Mouse (Mus musculus) intestine, embryonic 16.5 days (tissue): Measurements from ENCODE around the gene Tbl2. TPM values are rescaled to one million over a fixed set of nuclear protein-coding genes. Genes with fewer than 3 reads are reported as not detected.

Experiments used
- ATAC-seq: fragments of 200-750 bp; cut with Nextera tagmentation; 2 replicates; pipeline ENCODE4 v1.8.0; 2017; ENCODE audit warnings: moderate TSS enrichment, moderate library complexity
- H3K27ac ChIP-seq: fragments of 300-500 bp; sonication (generic); 2 replicates; pipeline ENCODE4 v1.5.1; 2014; ENCODE audit warnings: mild to moderate bottlenecking, low read length
- H3K27me3 ChIP-seq: fragments of 300-500 bp; sonication (generic); replicated peaks from 2 replicates; pipeline ENCODE4 v1.6.1; 2014; ENCODE audit warnings: low read length, control low read depth, mixed read lengths; ENCODE audit not compliant: control insufficient read depth, insufficient read depth
- H3K36me3 ChIP-seq: fragments of 300-500 bp; sonication (generic); 2 replicates; pipeline ENCODE4 v1.6.1; 2014; ENCODE audit warnings: low read length, control low read depth; ENCODE audit not compliant: control insufficient read depth, insufficient read depth
- H3K4me1 ChIP-seq: fragments of 300-500 bp; sonication (generic); 2 replicates; pipeline ENCODE4 v1.6.1; 2014; ENCODE audit warnings: low read length, control low read depth, mixed read lengths; ENCODE audit not compliant: control insufficient read depth, insufficient read depth
- H3K4me2 ChIP-seq: fragments of 300-500 bp; sonication (generic); 2 replicates; pipeline ENCODE4 v1.6.1; 2014; ENCODE audit warnings: low read depth, low read length, control low read depth
- H3K4me3 ChIP-seq: fragments of 300-500 bp; sonication (generic); 2 replicates; pipeline ENCODE4 v1.5.1; 2014; ENCODE audit warnings: mild to moderate bottlenecking, low read length
- H3K9ac ChIP-seq: fragments of 300-500 bp; sonication (generic); 2 replicates; pipeline ENCODE4 v1.6.1; 2014; ENCODE audit warnings: low read depth, low read length
- H3K9me3 ChIP-seq: fragments of 300-500 bp; sonication (generic); 2 replicates; pipeline ENCODE4 v1.6.1; 2016; ENCODE audit warnings: low read length, control low read depth; ENCODE audit not compliant: control insufficient read depth
- WGBS: fragments of 180-500 bp; shearing (Covaris S2); extraction: QIAGEN DNeasy Blood & Tissue Kit; methylation state at CpG from one replicate; pipeline ENCODE4 v1.1.7; 2014; 5-methylcytosine and 5-hydroxymethylcytosine counted together
- polyA plus RNA-seq: library from polyadenylated mRNA; unstranded; fragments of >200 nt; fragmentation: Nextera tagmentation; extraction: Ambion mirVana; gene quantifications from 2 replicates; pipeline ENCODE4 v1.2.1, GENCODE M21; 2015

The Tbl2 gene
- polyA plus RNA-seq, 1 experiment from 2014 or later = 27.4 TPM

GRCm38 (mm10) chr5:135187349-135188213 is 38.1 kb downstream of the Tbl2 start:
- WGBS = under 1% methylated on average over 102 of the region's 102 CpGs
- Histone ChIP-seq H3K4me2 (peak overlapping the region; percentile 70), H3K4me3 (peak overlapping the region; percentile 97), H3K36me3 (no peaks in the 10 kb centered on the region), H3K27me3 (no peaks in the 10 kb centered on the region), H3K27ac (peak overlapping the region; percentile 98), H3K4me1 (peaks cover 29% of the 10 kb centered on the region), H3K9ac (peak overlapping the region; percentile 98), H3K9me3 (no peaks in the 10 kb centered on the region)
- peak; percentile 73 for ATAC-seq

GRCm38 (mm10) chr5:135188214-135188554 is 38.7 kb downstream of the Tbl2 start:
- Histone ChIP-seq H3K4me1 (peaks cover 29% of the 10 kb centered on the region), H3K9ac (peak overlapping the region; percentile 98), H3K9me3 (no peaks in the 10 kb centered on the region), H3K4me2 (peak overlapping the region; percentile 70), H3K27me3 (no peaks in the 10 kb centered on the region), H3K36me3 (no peaks in the 10 kb centered on the region), H3K27ac (peak overlapping the region; percentile 98), H3K4me3 (peak overlapping the region; percentile 97)
- 0% methylated on average over 8 of the region's 8 CpGs for WGBS
- ATAC-seq = no peak

- 34% methylated on average over 2 of the region's 2 CpGs for WGBS
These were observed 40.0 kb downstream of the Tbl2 start for GRCm38 (mm10) chr5:135189281-135190022.

GRCm38 (mm10) chr5:135191620-135192019 is 42.2 kb downstream of the Tbl2 start:
- no peaks in the 10 kb centered on the region for H3K36me3 ChIP-seq
- WGBS = 26% methylated on average over 2 of the region's 2 CpGs
- H3K4me2 ChIP-seq = no peak overlapping the region

More at GRCm38 (mm10) chr5:135189281-135190022, 40.0 kb downstream of the Tbl2 start:
- Histone ChIP-seq H3K27me3 (no peaks in the 10 kb centered on the region), H3K4me1 (peaks cover 26% of the 10 kb centered on the region), H3K4me2 (peak overlapping the region; percentile 70), H3K4me3 (peak overlapping the region; percentile 97), H3K9ac (peak overlapping the region; percentile 98), H3K27ac (no peak overlapping the region), H3K36me3 (no peaks in the 10 kb centered on the region), H3K9me3 (no peaks in the 10 kb centered on the region)
- no peak for ATAC-seq

GRCm38 (mm10) chr5:135192431-135192830 is 43.0 kb downstream of the Tbl2 start:
- Histone ChIP-seq H3K36me3 (no peaks in the 10 kb centered on the region), H3K4me1 (peaks cover 26% of the 10 kb centered on the region), H3K4me3 (no peak overlapping the region), H3K4me2 (no peak overlapping the region), H3K27me3 (no peaks in the 10 kb centered on the region), H3K9ac (no peak overlapping the region), H3K9me3 (no peaks in the 10 kb centered on the region), H3K27ac (no peak overlapping the region)
- no peak for ATAC-seq
- 84% methylated on average over 1 of the region's 1 CpGs for WGBS

More at GRCm38 (mm10) chr5:135191620-135192019, 42.2 kb downstream of the Tbl2 start:
- Histone ChIP-seq H3K4me1 (peaks cover 26% of the 10 kb centered on the region), H3K9me3 (no peaks in the 10 kb centered on the region), H3K27ac (no peak overlapping the region), H3K27me3 (no peaks in the 10 kb centered on the region), H3K9ac (no peak overlapping the region), H3K4me3 (no peak overlapping the region)
- ATAC-seq = no peak

GRCm38 (mm10) chr5:135196367-135196766 is 46.9 kb downstream of the Tbl2 start:
- 73% methylated on average over 6 of the region's 6 CpGs for WGBS
- Histone ChIP-seq H3K4me1 (peaks cover 11% of the 10 kb centered on the region), H3K27ac (no peak overlapping the region), H3K27me3 (no peaks in the 10 kb centered on the region), H3K4me3 (no peak overlapping the region), H3K9me3 (no peaks in the 10 kb centered on the region), H3K4me2 (no peak overlapping the region), H3K9ac (no peak overlapping the region), H3K36me3 (peaks cover 4% of the 10 kb centered on the region; the same call in 1 of the 2 replicates)
- no peak for ATAC-seq

GRCm38 (mm10) chr5:135202763-135203162 is 53.3 kb downstream of the Tbl2 start:
- H3K9ac ChIP-seq = no peak overlapping the region
- no peaks in the 10 kb centered on the region for H3K4me1 ChIP-seq
- H3K36me3 ChIP-seq = peaks cover 17% of the 10 kb centered on the region
- ATAC-seq = no peak
- H3K4me3 ChIP-seq = no peak overlapping the region
- no peak overlapping the region for H3K27ac ChIP-seq
- 81% methylated on average over 3 of the region's 3 CpGs for WGBS
- no peaks in the 10 kb centered on the region for H3K9me3 ChIP-seq
- H3K4me2 ChIP-seq = no peak overlapping the region
- H3K27me3 ChIP-seq = no peaks in the 10 kb centered on the region

GRCm38 (mm10) chr5:135208197-135208596 is 58.7 kb downstream of the Tbl2 start:
- Histone ChIP-seq H3K27ac (no peak overlapping the region), H3K36me3 (peaks cover 27% of the 10 kb centered on the region), H3K4me2 (no peak overlapping the region), H3K4me1 (no peaks in the 10 kb centered on the region), H3K4me3 (no peak overlapping the region), H3K9ac (no peak overlapping the region), H3K27me3 (no peaks in the 10 kb centered on the region), H3K9me3 (no peaks in the 10 kb centered on the region)
- 92% methylated on average over 1 of the region's 1 CpGs for WGBS
- no peak for ATAC-seq
